Mouse (Mus musculus) neural tube, embryonic 13.5 days (tissue): ENCODE results near the gene Gm20388. TPM values are rescaled to one million over a fixed set of nuclear protein-coding genes. Genes with fewer than 3 reads are reported as not detected.

Source experiments
- ATAC-seq: fragments of 200-750 bp; cut with Nextera tagmentation; 2 replicates; pipeline ENCODE4 v1.8.0; 2017; ENCODE audit warnings: low read depth, mild to moderate bottlenecking, moderate TSS enrichment, moderate library complexity
- H3K27ac ChIP-seq: fragments of 300-500 bp; sonication (generic); replicated peaks from 2 replicates; pipeline ENCODE4 v1.5.1; 2015; ENCODE audit warnings: moderate library complexity, mild to moderate bottlenecking, inconsistent platforms
- H3K27me3 ChIP-seq: fragments of 300-500 bp; sonication (generic); 2 replicates; pipeline ENCODE4 v1.6.1; 2015; ENCODE audit warnings: mild to moderate bottlenecking, inconsistent platforms
- H3K36me3 ChIP-seq: fragments of 300-500 bp; sonication (generic); 2 replicates; pipeline ENCODE4 v1.6.1; 2015; ENCODE audit warnings: mild to moderate bottlenecking, inconsistent platforms
- H3K4me1 ChIP-seq: fragments of 300-500 bp; sonication (generic); replicated peaks from 2 replicates; pipeline ENCODE4 v1.6.1; 2015; ENCODE audit warnings: inconsistent platforms
- H3K4me2 ChIP-seq: fragments of 300-500 bp; sonication (generic); 2 replicates; pipeline ENCODE4 v1.6.1; 2015; ENCODE audit warnings: inconsistent platforms, mild to moderate bottlenecking, moderate library complexity
- H3K4me3 ChIP-seq: fragments of 300-500 bp; sonication (generic); 2 replicates; pipeline ENCODE4 v1.5.1; 2015; ENCODE audit warnings: mild to moderate bottlenecking, inconsistent platforms
- H3K9ac ChIP-seq: fragments of 300-500 bp; sonication (generic); 2 replicates; pipeline ENCODE4 v1.6.1; 2015; ENCODE audit warnings: moderate library complexity, mild to moderate bottlenecking, inconsistent platforms
- H3K9me3 ChIP-seq: fragments of 300-500 bp; sonication (generic); 2 replicates; pipeline ENCODE4 v1.6.1; 2016; ENCODE audit warnings: inconsistent platforms
- WGBS: fragments of 180-500 bp; shearing (Covaris S2); methylation state at CpG from one replicate; pipeline ENCODE4 v1.1.7; 2015; 5-methylcytosine and 5-hydroxymethylcytosine counted together
- polyA plus RNA-seq: library from polyadenylated mRNA; unstranded; fragments of >200 nt; fragmentation: Nextera tagmentation; extraction: Ambion mirVana; gene quantifications from 2 replicates; pipeline ENCODE4 v1.2.1, GENCODE M21; 2015

The Gm20388 gene
- polyA plus RNA-seq, 1 experiment from 2014 or later: 0.27 TPM

GRCm38 (mm10) chr8:120732068-120732467 is 821.4 kb downstream of the Gm20388 start:
- Histone ChIP-seq H3K36me3 (no peaks in the 10 kb centered on the region), H3K27me3 (peaks cover 35% of the 10 kb centered on the region), H3K9ac (no peak overlapping the region), H3K4me1 (peaks cover 21% of the 10 kb centered on the region), H3K27ac (no peak overlapping the region), H3K4me2 (peak overlapping the region; percentile 29; the same call in 1 of the 2 replicates), H3K4me3 (no peak overlapping the region), H3K9me3 (no peaks in the 10 kb centered on the region)
- no peak for ATAC-seq
- WGBS: 31% methylated on average over 6 of the region's 6 CpGs

GRCm38 (mm10) chr8:120735770-120736481 is 825.3 kb downstream of the Gm20388 start, which contains the start of gene Irf8:
TSS of gene Irf8 (plus strand) at chr8:120736358.
- peak within 1 kb of the TSS; percentile 97 for H3K4me2 ChIP-seq
- peak within 1 kb of the TSS; percentile 50 for H3K4me3 ChIP-seq
- WGBS: under 1% methylated on average over 58 of the region's 62 CpGs
- peaks cover 25% of the 10 kb centered on the region for H3K4me1 ChIP-seq
- peaks cover 48% of the 10 kb centered on the region for H3K27me3 ChIP-seq
- H3K27ac ChIP-seq: no peak within 1 kb of the TSS
- ATAC-seq: peak; percentile 93
- peak within 1 kb of the TSS; percentile 67 for H3K9ac ChIP-seq
- H3K36me3 ChIP-seq: no peaks in the 10 kb centered on the region
- H3K9me3 ChIP-seq: no peaks in the 10 kb centered on the region

GRCm38 (mm10) chr8:120736486-120736885 is 825.8 kb downstream of the Gm20388 start:
- WGBS: 2% methylated on average over 11 of the region's 11 CpGs
- peak overlapping the region; percentile 97 for H3K4me2 ChIP-seq
- no peak overlapping the region for H3K27ac ChIP-seq
- peak overlapping the region; percentile 67 for H3K9ac ChIP-seq
- peak overlapping the region; percentile 50 for H3K4me3 ChIP-seq
- H3K4me1 ChIP-seq: peaks cover 25% of the 10 kb centered on the region
- peak; percentile 44; the same call in 1 of the 2 replicates for ATAC-seq
- no peaks in the 10 kb centered on the region for H3K36me3 ChIP-seq
- no peaks in the 10 kb centered on the region for H3K9me3 ChIP-seq
- peaks cover 48% of the 10 kb centered on the region for H3K27me3 ChIP-seq

GRCm38 (mm10) chr8:120737166-120737565 is 826.5 kb downstream of the Gm20388 start:
- no peak for ATAC-seq
- Histone ChIP-seq H3K9ac (no peak overlapping the region), H3K4me1 (peaks cover 20% of the 10 kb centered on the region), H3K4me2 (no peak overlapping the region), H3K27ac (no peak overlapping the region), H3K9me3 (no peaks in the 10 kb centered on the region), H3K36me3 (no peaks in the 10 kb centered on the region), H3K27me3 (peaks cover 48% of the 10 kb centered on the region), H3K4me3 (0 out of 2 replicates have a peak overlapping the region, but pooled peaks have one; percentile 50)
- WGBS: 66% methylated on average over 7 of the region's 7 CpGs

- ATAC-seq: no peak
- H3K27ac ChIP-seq: no peak overlapping the region
These were observed 828.1 kb downstream of the Gm20388 start for GRCm38 (mm10) chr8:120738771-120739170.

GRCm38 (mm10) chr8:120739526-120739925 is 828.9 kb downstream of the Gm20388 start:
- WGBS: 90% methylated on average over 15 of the region's 15 CpGs
- Histone ChIP-seq H3K27me3 (peaks cover 33% of the 10 kb centered on the region), H3K4me3 (no peak overlapping the region), H3K9me3 (no peaks in the 10 kb centered on the region), H3K9ac (no peak overlapping the region), H3K4me1 (peaks cover 20% of the 10 kb centered on the region), H3K4me2 (no peak overlapping the region), H3K36me3 (no peaks in the 10 kb centered on the region), H3K27ac (no peak overlapping the region)
- no peak for ATAC-seq

More at GRCm38 (mm10) chr8:120738771-120739170, 828.1 kb downstream of the Gm20388 start:
- H3K9ac ChIP-seq: no peak overlapping the region
- no peak overlapping the region for H3K4me2 ChIP-seq
- peaks cover 41% of the 10 kb centered on the region for H3K27me3 ChIP-seq
- no peaks in the 10 kb centered on the region for H3K36me3 ChIP-seq
- no peaks in the 10 kb centered on the region for H3K9me3 ChIP-seq
- 70% methylated on average over 4 of the region's 4 CpGs for WGBS
- no peak overlapping the region for H3K4me3 ChIP-seq
- H3K4me1 ChIP-seq: peaks cover 20% of the 10 kb centered on the region

- Histone ChIP-seq H3K4me3 (no peak overlapping the region), H3K9me3 (no peaks in the 10 kb centered on the region), H3K4me2 (no peak overlapping the region), H3K4me1 (peaks cover 17% of the 10 kb centered on the region), H3K9ac (no peak overlapping the region), H3K27me3 (peaks cover 22% of the 10 kb centered on the region), H3K27ac (no peak overlapping the region), H3K36me3 (no peaks in the 10 kb centered on the region)
- no peak for ATAC-seq
- WGBS: 73% methylated on average over 2 of the region's 2 CpGs
These were observed 829.9 kb downstream of the Gm20388 start for GRCm38 (mm10) chr8:120740579-120740978.

- Histone ChIP-seq H3K4me1 (peaks cover 13% of the 10 kb centered on the region), H3K27ac (no peak overlapping the region), H3K9me3 (no peaks in the 10 kb centered on the region), H3K27me3 (peaks cover 19% of the 10 kb centered on the region), H3K9ac (no peak overlapping the region), H3K4me2 (no peak overlapping the region), H3K36me3 (no peaks in the 10 kb centered on the region), H3K4me3 (no peak overlapping the region)
- 48% methylated on average over 17 of the region's 17 CpGs for WGBS
- ATAC-seq: no peak
These were observed 830.4 kb downstream of the Gm20388 start for GRCm38 (mm10) chr8:120741001-120741400.

GRCm38 (mm10) chr8:120741815-120742530 is 831.3 kb downstream of the Gm20388 start:
- Histone ChIP-seq H3K9ac (no peak overlapping the region), H3K4me2 (no peak overlapping the region), H3K4me1 (0 out of 2 replicates have a peak, but pooled peaks cover 6% of the 10 kb centered on the region), H3K9me3 (no peaks in the 10 kb centered on the region), H3K27ac (no peak overlapping the region), H3K27me3 (peaks cover 14% of the 10 kb centered on the region), H3K36me3 (no peaks in the 10 kb centered on the region), H3K4me3 (no peak overlapping the region)
- ATAC-seq: no peak
- 92% methylated on average over 15 of the region's 15 CpGs for WGBS

GRCm38 (mm10) chr8:120743149-120743897 is 832.7 kb downstream of the Gm20388 start:
- no peak overlapping the region for H3K4me2 ChIP-seq
- 0 out of 2 replicates have a peak, but pooled peaks cover 6% of the 10 kb centered on the region for H3K4me1 ChIP-seq
- H3K9me3 ChIP-seq: no peaks in the 10 kb centered on the region
- no peaks in the 10 kb centered on the region for H3K36me3 ChIP-seq
- 45% methylated on average over 12 of the region's 12 CpGs for WGBS
- ATAC-seq: no peak
- no peak overlapping the region for H3K27ac ChIP-seq
- no peak overlapping the region for H3K4me3 ChIP-seq
- H3K9ac ChIP-seq: no peak overlapping the region
- peaks cover under 1% of the 10 kb centered on the region; the same call in 1 of the 2 replicates for H3K27me3 ChIP-seq

GRCm38 (mm10) chr8:120743898-120744290 is 833.3 kb downstream of the Gm20388 start:
- Histone ChIP-seq H3K9me3 (no peaks in the 10 kb centered on the region), H3K9ac (no peak overlapping the region), H3K4me1 (0 out of 2 replicates have a peak, but pooled peaks cover 6% of the 10 kb centered on the region), H3K27me3 (no peaks in the 10 kb centered on the region), H3K27ac (no peak overlapping the region), H3K36me3 (no peaks in the 10 kb centered on the region), H3K4me2 (no peak overlapping the region), H3K4me3 (no peak overlapping the region)
- 65% methylated on average over 4 of the region's 4 CpGs for WGBS
- no peak for ATAC-seq

- H3K4me2 ChIP-seq: no peak overlapping the region
- 39% methylated on average over 5 of the region's 5 CpGs for WGBS
- no peaks in the 10 kb centered on the region for H3K36me3 ChIP-seq
- H3K4me1 ChIP-seq: 0 out of 2 replicates have a peak, but pooled peaks cover 6% of the 10 kb centered on the region
- no peak overlapping the region for H3K9ac ChIP-seq
- H3K9me3 ChIP-seq: no peaks in the 10 kb centered on the region
- no peaks in the 10 kb centered on the region for H3K27me3 ChIP-seq
- ATAC-seq: no peak
- H3K27ac ChIP-seq: no peak overlapping the region
- no peak overlapping the region for H3K4me3 ChIP-seq
These were observed 833.8 kb downstream of the Gm20388 start for GRCm38 (mm10) chr8:120744448-120744847.
